Mouse (Mus musculus) heart, embryonic 16.5 days (tissue): Measurements from ENCODE around the gene Trappc5. TPM values are rescaled to one million over a fixed set of nuclear protein-coding genes. Genes with fewer than 3 reads are reported as not detected.

ENCODE experiments used
- ATAC-seq: fragments of 200-750 bp; cut with Nextera tagmentation; replicated peaks from 2 replicates; pipeline ENCODE4 v1.8.0; 2017; ENCODE audit warnings: moderate number of reproducible peaks; ENCODE audit not compliant: insufficient read depth, low FRiP score; ENCODE audit errors: extremely low read depth
- H3K27ac ChIP-seq: fragments of 300-500 bp; sonication (generic); 2 replicates; pipeline ENCODE4 v1.5.1; 2014; ENCODE audit warnings: mild to moderate bottlenecking, low read length, control low read depth, moderate library complexity
- H3K27me3 ChIP-seq: fragments of 300-500 bp; sonication (generic); 2 replicates; pipeline ENCODE4 v1.6.1; 2014; ENCODE audit warnings: low read length, mixed read lengths; ENCODE audit not compliant: control insufficient read depth, insufficient read depth
- H3K36me3 ChIP-seq: fragments of 300-500 bp; sonication (generic); 2 replicates; pipeline ENCODE4 v1.6.1; 2014; ENCODE audit not compliant: control insufficient read depth, insufficient read depth
- H3K4me1 ChIP-seq: fragments of 300-500 bp; sonication (generic); 2 replicates; pipeline ENCODE4 v1.6.1; 2014; ENCODE audit warnings: low read length, mixed read lengths; ENCODE audit not compliant: control insufficient read depth, insufficient read depth
- H3K4me2 ChIP-seq: fragments of 300-500 bp; sonication (generic); 2 replicates; pipeline ENCODE4 v1.6.1; 2014; ENCODE audit warnings: low read depth, mild to moderate bottlenecking, control low read depth, low read length
- H3K4me3 ChIP-seq: fragments of 300-500 bp; sonication (generic); 2 replicates; pipeline ENCODE4 v1.5.1; 2014; ENCODE audit warnings: mild to moderate bottlenecking, control low read depth, low read length
- H3K9ac ChIP-seq: fragments of 300-500 bp; sonication (generic); 2 replicates; pipeline ENCODE4 v1.6.1; 2014; ENCODE audit warnings: low read length, control low read depth
- H3K9me3 ChIP-seq: fragments of 300-500 bp; sonication (generic); replicated peaks from 2 replicates; pipeline ENCODE4 v1.6.1; 2016; ENCODE audit warnings: low read length; ENCODE audit not compliant: control insufficient read depth
- WGBS: fragments of 180-500 bp; shearing (Covaris S2); extraction: QIAGEN DNeasy Blood & Tissue Kit; methylation state at CpG from one replicate; pipeline ENCODE4 v1.1.7; 2014; 5-methylcytosine and 5-hydroxymethylcytosine counted together
- polyA plus RNA-seq: library from polyadenylated mRNA; unstranded; fragments of >200 nt; fragmentation: Nextera tagmentation; extraction: Ambion mirVana; gene quantifications from 2 replicates; pipeline ENCODE4 v1.2.1, GENCODE M21; 2015

Gene Trappc5
- polyA plus RNA-seq, 1 experiment from 2014 or later: 32.4 TPM

- H3K27ac ChIP-seq: no peak overlapping the region
- H3K9me3 ChIP-seq: no peaks in the 10 kb centered on the region
- H3K4me2 ChIP-seq: no peak overlapping the region
- no peaks in the 10 kb centered on the region for H3K27me3 ChIP-seq
- H3K4me3 ChIP-seq: no peak overlapping the region
- no peak overlapping the region for H3K9ac ChIP-seq
- 66% methylated on average over 2 of the region's 2 CpGs for WGBS
- H3K4me1 ChIP-seq: no peaks in the 10 kb centered on the region
- H3K36me3 ChIP-seq: no peaks in the 10 kb centered on the region
- ATAC-seq: no peak
Measured at GRCm38 (mm10) chr8:3670388-3670787, 5.7 kb upstream of the Trappc5 start.

DNA sequence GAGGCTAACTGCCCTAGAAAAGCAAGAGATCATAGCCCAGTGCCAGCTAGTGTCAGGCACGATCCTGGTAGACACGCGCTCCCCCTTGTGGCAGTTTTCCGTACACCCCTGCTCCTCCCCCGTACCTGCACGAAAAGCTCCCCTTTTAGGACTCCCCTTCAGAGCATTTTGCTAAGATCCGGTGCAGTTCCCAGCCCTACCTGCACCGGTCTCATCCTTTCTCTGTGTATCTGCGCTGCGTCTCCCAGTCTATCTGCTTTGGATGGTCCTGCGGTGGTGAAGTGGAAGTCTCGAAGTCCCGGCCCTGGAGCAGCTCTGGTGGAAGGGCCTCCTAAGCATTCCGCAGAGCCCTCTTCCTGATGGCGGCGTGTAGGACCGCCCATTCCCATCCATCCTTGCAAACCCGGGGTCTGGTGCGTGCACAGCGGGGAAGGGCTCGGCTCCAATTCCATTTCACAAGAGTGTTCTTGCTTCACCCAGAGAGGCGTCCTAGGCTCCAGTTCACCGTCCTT, 4.1 kb upstream of the Trappc5 start, which contains the start of gene Fcor:
Gene Fcor (minus strand): TSS at position 383 of the 512 bp plus-strand sequence.
- peak within 1 kb of the TSS; percentile 58 for H3K9ac ChIP-seq
- no peaks in the 10 kb centered on the region for H3K36me3 ChIP-seq
- H3K4me3 ChIP-seq: peak within 1 kb of the TSS; percentile 63
- no peaks in the 10 kb centered on the region for H3K27me3 ChIP-seq
- H3K27ac ChIP-seq: no peak within 1 kb of the TSS
- under 1% methylated on average over 23 of the region's 23 CpGs for WGBS
- H3K9me3 ChIP-seq: no peaks in the 10 kb centered on the region
- H3K4me1 ChIP-seq: peaks cover 4% of the 10 kb centered on the region; the same call in 1 of the 2 replicates
- peak within 1 kb of the TSS; percentile 74 for H3K4me2 ChIP-seq
- ATAC-seq: peak; percentile 67

- no peak for ATAC-seq
- no peaks in the 10 kb centered on the region for H3K9me3 ChIP-seq
- no peak overlapping the region for H3K4me3 ChIP-seq
- WGBS: 55% methylated on average over 3 of the region's 3 CpGs
- no peaks in the 10 kb centered on the region for H3K27me3 ChIP-seq
- H3K27ac ChIP-seq: no peak overlapping the region
- peaks cover 13% of the 10 kb centered on the region for H3K4me1 ChIP-seq
- no peak overlapping the region for H3K9ac ChIP-seq
- no peak overlapping the region for H3K4me2 ChIP-seq
- peaks cover 9% of the 10 kb centered on the region for H3K36me3 ChIP-seq
Measured at GRCm38 (mm10) chr8:3674671-3675070, 1.4 kb upstream of the Trappc5 start.

- Histone ChIP-seq H3K9ac (peak overlapping the region; percentile 97), H3K36me3 (peaks cover 24% of the 10 kb centered on the region), H3K4me3 (peak overlapping the region; percentile 96), H3K27me3 (no peaks in the 10 kb centered on the region), H3K9me3 (no peaks in the 10 kb centered on the region), H3K4me1 (peaks cover 13% of the 10 kb centered on the region), H3K27ac (peak overlapping the region; percentile 91), H3K4me2 (peak overlapping the region; percentile 89)
- ATAC-seq: no peak
- 4% methylated on average over 15 of the region's 15 CpGs for WGBS
Measured at GRCm38 (mm10) chr8:3676993-3677579, 987 bp downstream of the Trappc5 start.

- no peak overlapping the region for H3K4me3 ChIP-seq
- WGBS: 92% methylated on average over 23 of the region's 23 CpGs
- H3K36me3 ChIP-seq: peaks cover 24% of the 10 kb centered on the region
- no peaks in the 10 kb centered on the region for H3K9me3 ChIP-seq
- H3K4me2 ChIP-seq: no peak overlapping the region
- no peak overlapping the region for H3K27ac ChIP-seq
- H3K4me1 ChIP-seq: peaks cover 13% of the 10 kb centered on the region
- no peaks in the 10 kb centered on the region for H3K27me3 ChIP-seq
- ATAC-seq: no peak
- H3K9ac ChIP-seq: no peak overlapping the region
Measured at GRCm38 (mm10) chr8:3678831-3679230, 2.7 kb downstream of the Trappc5 start.

DNA sequence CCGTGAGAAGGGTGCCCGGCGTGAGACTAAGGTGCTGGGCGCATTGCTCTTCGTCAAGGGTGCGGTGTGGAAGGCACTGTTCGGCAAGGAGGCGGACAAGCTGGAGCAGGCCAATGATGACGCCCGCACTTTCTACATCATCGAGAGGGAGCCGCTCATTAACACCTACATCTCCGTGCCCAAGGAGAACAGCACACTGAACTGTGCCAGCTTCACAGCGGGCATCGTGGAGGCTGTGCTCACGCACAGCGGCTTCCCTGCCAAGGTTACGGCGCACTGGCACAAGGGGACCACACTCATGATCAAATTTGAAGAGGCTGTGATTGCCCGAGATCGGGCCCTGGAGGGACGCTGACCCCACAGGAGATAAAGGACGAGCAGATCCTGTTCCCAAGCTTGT, 3.1 kb downstream of the Trappc5 start:
- Histone ChIP-seq H3K36me3 (peaks cover 24% of the 10 kb centered on the region), H3K27me3 (no peaks in the 10 kb centered on the region), H3K4me1 (peaks cover 13% of the 10 kb centered on the region), H3K27ac (no peak overlapping the region), H3K9me3 (no peaks in the 10 kb centered on the region), H3K9ac (no peak overlapping the region), H3K4me3 (no peak overlapping the region), H3K4me2 (no peak overlapping the region)
- no peak for ATAC-seq
- WGBS: 94% methylated on average over 23 of the region's 23 CpGs

DNA sequence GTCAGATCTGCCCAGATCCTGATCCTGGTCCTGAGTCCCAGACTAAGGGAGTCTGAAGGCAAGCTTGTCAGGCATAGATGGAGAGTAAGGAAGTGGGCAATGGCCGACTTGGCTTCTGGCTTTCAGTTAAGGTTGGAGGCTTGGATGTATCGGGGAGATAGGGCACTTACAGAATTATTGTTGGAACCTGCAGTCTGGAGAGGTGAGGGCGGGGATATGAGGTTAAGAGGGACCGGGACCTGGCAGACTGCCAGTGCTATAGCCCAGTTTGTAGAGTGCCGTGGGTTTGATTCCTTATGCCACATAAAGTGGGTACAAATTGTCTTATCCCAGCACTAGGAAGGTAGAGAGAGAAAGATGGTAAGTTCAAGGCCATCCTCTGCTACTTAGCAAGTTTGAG, 3.6 kb downstream of the Trappc5 start:
- H3K27me3 ChIP-seq: no peaks in the 10 kb centered on the region
- peaks cover 13% of the 10 kb centered on the region for H3K4me1 ChIP-seq
- no peak for ATAC-seq
- H3K4me3 ChIP-seq: no peak overlapping the region
- H3K4me2 ChIP-seq: no peak overlapping the region
- no peaks in the 10 kb centered on the region for H3K9me3 ChIP-seq
- H3K9ac ChIP-seq: no peak overlapping the region
- no peak overlapping the region for H3K27ac ChIP-seq
- H3K36me3 ChIP-seq: peaks cover 24% of the 10 kb centered on the region
- WGBS: 66% methylated on average over 5 of the region's 5 CpGs

DNA sequence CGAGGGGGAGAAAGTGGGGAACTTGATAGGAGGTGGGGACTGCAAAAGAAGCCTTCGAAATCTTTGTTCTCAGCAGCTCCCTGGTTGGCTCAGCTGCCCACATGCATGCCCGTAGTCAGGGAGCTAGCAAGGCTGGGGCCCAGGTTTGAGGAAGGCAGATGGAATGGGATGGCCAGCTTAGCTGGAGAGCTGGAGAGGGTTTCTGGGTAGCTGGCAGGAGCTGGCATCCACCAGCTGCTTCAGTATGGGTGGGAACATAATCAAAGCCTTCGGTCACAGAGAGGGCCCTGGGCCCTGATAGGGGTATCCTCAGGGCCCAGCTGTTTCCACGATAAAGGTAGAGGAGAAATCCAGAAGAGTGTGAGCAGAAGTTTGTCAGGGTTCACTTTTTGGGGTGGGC, 6.3 kb downstream of the Trappc5 start:
- ATAC-seq: no peak
- peaks cover 6% of the 10 kb centered on the region for H3K4me1 ChIP-seq
- WGBS: 94% methylated on average over 5 of the region's 5 CpGs

GRCm38 (mm10) chr8:3683408-3684176, 7.5 kb downstream of the Trappc5 start:
- Histone ChIP-seq H3K4me1 (no peaks in the 10 kb centered on the region), H3K36me3 (peaks cover 24% of the 10 kb centered on the region), H3K9me3 (no peaks in the 10 kb centered on the region), H3K4me2 (no peak overlapping the region), H3K4me3 (no peak overlapping the region), H3K27ac (no peak overlapping the region), H3K9ac (no peak overlapping the region), H3K27me3 (no peaks in the 10 kb centered on the region)
- no peak for ATAC-seq
- WGBS: 69% methylated on average over 6 of the region's 6 CpGs

More for the DNA sequence above, 6.3 kb downstream of the Trappc5 start:
- Histone ChIP-seq H3K36me3 (peaks cover 24% of the 10 kb centered on the region), H3K27me3 (no peaks in the 10 kb centered on the region), H3K4me2 (no peak overlapping the region), H3K4me3 (no peak overlapping the region), H3K9me3 (no peaks in the 10 kb centered on the region), H3K27ac (no peak overlapping the region), H3K9ac (no peak overlapping the region)
